Mouse (Mus musculus) granulocyte monocyte progenitor cell, adult 5-6 weeks (primary cell): Measurements from ENCODE around the gene Olfr124. TPM values are rescaled to one million over a fixed set of nuclear protein-coding genes. Genes with fewer than 3 reads are reported as not detected.

Experiments used
- ATAC-seq: replicated peaks from 2 replicates; pipeline ENCODE4 v1.8.0; 2016; ENCODE audit warnings: mild to moderate bottlenecking, moderate TSS enrichment, inconsistent platforms; ENCODE audit not compliant: poor library complexity, severe bottlenecking
- total RNA-seq, 2 experiments: library from RNA; stranded (forward) in 1 of 2; stranded (reverse) in 1 of 2; fragments of 200-712, 200-1000 nt in 1 of 2; fragments of >200 nt in 1 of 2; fragmentation: Nextera tagmentation in 1 of 2; gene quantifications; 2 replicates each; pipeline ENCODE4 v1.2.3; 2014 to 2017

The Olfr124 gene
- total RNA-seq (2014; fragmentation: Nextera tagmentation) (not detected in 2 replicates), total RNA-seq (2017) (not detected in 2 replicates)

DNA sequence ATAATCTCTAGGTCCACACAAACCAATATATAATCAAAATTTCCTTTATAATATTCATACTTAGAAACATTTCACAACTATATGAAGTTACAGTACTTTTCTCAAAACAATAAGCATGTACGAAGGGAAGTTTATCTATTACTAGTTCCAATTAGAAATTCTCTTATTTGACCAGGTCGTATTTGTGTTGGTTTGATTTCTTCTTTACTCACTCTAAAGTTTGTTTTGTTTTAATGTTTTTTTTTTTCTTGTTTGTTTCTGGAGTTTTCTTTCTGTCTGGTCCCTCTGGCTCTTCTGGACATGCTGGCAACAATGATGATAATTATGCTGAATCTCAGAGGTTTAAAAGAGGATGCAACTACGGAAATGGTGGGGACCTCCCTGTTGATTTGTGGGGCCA, at the start of gene Olfr124:
TSS of gene Olfr124 (plus strand) at position 301 of the 400 bp plus-strand sequence.
- no peak for ATAC-seq

- no peak for ATAC-seq
These were observed 31.4 kb upstream of the Olfr124 start, which contains the start of gene Olfr122 for GRCm38 (mm10) chr17:37768307-37768706. TSS of gene Olfr122 (plus strand) at chr17:37768607.

GRCm38 (mm10) chr17:37793229-37793628, 6.5 kb upstream of the Olfr124 start, which contains the start of gene Olfr123:
TSS of gene Olfr123 (plus strand) at chr17:37793529.
- ATAC-seq = no peak

DNA sequence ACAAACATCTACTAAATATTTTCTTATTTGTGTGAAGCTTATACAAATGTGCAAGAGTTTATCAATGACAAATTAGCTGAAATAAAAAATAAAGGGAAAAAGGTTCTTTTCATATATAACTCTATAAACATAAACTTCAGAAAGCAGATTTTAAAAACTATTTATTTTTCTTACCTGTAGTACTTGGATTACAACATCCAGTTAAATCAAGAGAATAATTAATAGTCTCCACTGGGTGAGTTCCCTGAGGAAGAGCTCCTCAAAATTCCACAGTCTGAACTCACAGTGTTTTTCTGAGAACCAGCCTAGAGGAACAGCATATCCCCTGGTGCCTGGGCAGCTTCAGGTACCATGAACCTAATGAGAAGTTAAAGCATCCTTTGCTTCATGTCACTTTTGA, 33.0 kb downstream of the Olfr124 start, which contains the start of gene Olfr125:
TSS of gene Olfr125 (plus strand) at position 301 of the 400 bp plus-strand sequence.
- no peak for ATAC-seq

DNA sequence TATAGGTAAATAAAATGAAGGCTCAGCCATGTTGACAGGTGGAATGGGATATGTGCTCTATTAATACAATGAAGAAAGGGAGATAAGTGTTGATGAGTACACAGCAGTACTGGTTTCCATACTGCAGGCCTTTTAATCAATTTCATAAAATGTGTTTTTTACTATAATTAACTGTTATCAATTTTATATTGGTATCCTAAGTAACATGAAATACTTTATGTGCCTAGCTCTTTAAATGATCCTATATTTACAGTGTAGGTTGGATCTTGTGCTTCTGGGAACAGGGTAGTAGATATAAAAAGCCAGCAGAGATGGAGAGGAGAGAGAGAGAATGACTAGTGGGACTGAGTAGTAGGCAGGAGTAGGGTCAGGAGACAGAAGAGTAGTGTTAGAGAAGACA, 47.5 kb downstream of the Olfr124 start, which contains the start of gene Olfr126:
TSS of gene Olfr126 (plus strand) at position 301 of the 400 bp plus-strand sequence.
- no peak for ATAC-seq

Other genes starting within 250 kb of the Olfr124 start
- gene Olfr112, start 230.4 kb upstream of the Olfr124 start, total RNA-seq (2014; fragmentation: Nextera tagmentation) = not detected in 2 replicates
- not detected in 2 replicates for gene Olfr112, start 230.4 kb upstream of the Olfr124 start, total RNA-seq (2017)
- gene Olfr113, start 222.2 kb upstream of the Olfr124 start, total RNA-seq (2014; fragmentation: Nextera tagmentation) = not detected in 2 replicates
- not detected in 2 replicates for gene Olfr113, start 222.2 kb upstream of the Olfr124 start, total RNA-seq (2017)
- not detected in 2 replicates for gene Olfr114, start 207.1 kb upstream of the Olfr124 start, total RNA-seq (2014; fragmentation: Nextera tagmentation)
- gene Olfr114, start 207.1 kb upstream of the Olfr124 start, total RNA-seq (2017) = not detected in 2 replicates
- not detected in 2 replicates for gene Olfr115, start 172.8 kb upstream of the Olfr124 start, total RNA-seq (2014; fragmentation: Nextera tagmentation)
- gene Olfr115, start 172.8 kb upstream of the Olfr124 start, total RNA-seq (2017) = not detected in 2 replicates
- gene Olfr116, start 172.7 kb upstream of the Olfr124 start, total RNA-seq (2014; fragmentation: Nextera tagmentation) = not detected in 2 replicates
- not detected in 2 replicates for gene Olfr116, start 172.7 kb upstream of the Olfr124 start, total RNA-seq (2017)
- not detected in 2 replicates for gene Olfr117, start 136.1 kb upstream of the Olfr124 start, total RNA-seq (2014; fragmentation: Nextera tagmentation)
- gene Olfr117, start 136.1 kb upstream of the Olfr124 start, total RNA-seq (2017) = not detected in 2 replicates
- not detected in 2 replicates for gene Olfr118, start 132.9 kb upstream of the Olfr124 start, total RNA-seq (2014; fragmentation: Nextera tagmentation)
- gene Olfr118, start 132.9 kb upstream of the Olfr124 start, total RNA-seq (2017) = not detected in 2 replicates
- not detected in 2 replicates for gene Olfr119, start 103.3 kb upstream of the Olfr124 start, total RNA-seq (2014; fragmentation: Nextera tagmentation)
- not detected in 2 replicates for gene Olfr119, start 103.3 kb upstream of the Olfr124 start, total RNA-seq (2017)
- not detected in 2 replicates for gene Olfr120, start 78.1 kb upstream of the Olfr124 start, total RNA-seq (2014; fragmentation: Nextera tagmentation)
- gene Olfr120, start 78.1 kb upstream of the Olfr124 start, total RNA-seq (2017) = not detected in 2 replicates
- gene Olfr121, start 51.0 kb upstream of the Olfr124 start, total RNA-seq (2014; fragmentation: Nextera tagmentation) = not detected in 2 replicates
- gene Olfr121, start 51.0 kb upstream of the Olfr124 start, total RNA-seq (2017) = not detected in 2 replicates
- not detected in 2 replicates for gene Olfr122, start 31.3 kb upstream of the Olfr124 start, total RNA-seq (2014; fragmentation: Nextera tagmentation)
- gene Olfr122, start 31.3 kb upstream of the Olfr124 start, total RNA-seq (2017) = not detected in 2 replicates
- gene Olfr123, start 6.4 kb upstream of the Olfr124 start, total RNA-seq (2014; fragmentation: Nextera tagmentation) = not detected in 2 replicates
- gene Olfr123, start 6.4 kb upstream of the Olfr124 start, total RNA-seq (2017) = not detected in 2 replicates
- gene Olfr125, start 33.1 kb downstream of the Olfr124 start, total RNA-seq (2014; fragmentation: Nextera tagmentation) = not detected in 2 replicates
- gene Olfr125, start 33.1 kb downstream of the Olfr124 start, total RNA-seq (2017) = not detected in 2 replicates
- not detected in 2 replicates for gene Olfr126, start 47.6 kb downstream of the Olfr124 start, total RNA-seq (2014; fragmentation: Nextera tagmentation)
- not detected in 2 replicates for gene Olfr126, start 47.6 kb downstream of the Olfr124 start, total RNA-seq (2017)
- not detected in 2 replicates for gene Olfr127, start 100.5 kb downstream of the Olfr124 start, total RNA-seq (2014; fragmentation: Nextera tagmentation)
- not detected in 2 replicates for gene Olfr127, start 100.5 kb downstream of the Olfr124 start, total RNA-seq (2017)
- not detected in 2 replicates for gene Olfr128, start 120.7 kb downstream of the Olfr124 start, total RNA-seq (2014; fragmentation: Nextera tagmentation)
- gene Olfr128, start 120.7 kb downstream of the Olfr124 start, total RNA-seq (2017) = not detected in 2 replicates
- not detected in 2 replicates for gene Olfr761, start 153.2 kb downstream of the Olfr124 start, total RNA-seq (2014; fragmentation: Nextera tagmentation)
- not detected in 2 replicates for gene Olfr761, start 153.2 kb downstream of the Olfr124 start, total RNA-seq (2017)